Mouse (Mus musculus) ES-E14 (cell line): ENCODE results near the gene Acsm5.

Experiments used
- HCFC1 ChIP-seq: IDR thresholded peaks from 2 replicates; pipeline ENCODE4 v1.6.1; 2012; ENCODE audit warnings: low read length, inconsistent platforms, borderline replicate concordance; ENCODE audit not compliant: insufficient read depth
- MAFK ChIP-seq: IDR thresholded peaks from 2 replicates; pipeline ENCODE4 v1.6.1; 2014; ENCODE audit warnings: mild to moderate bottlenecking, low read depth, low read length, inconsistent platforms; ENCODE audit not compliant: insufficient read depth
- ZC3H11A ChIP-seq: IDR thresholded peaks from 2 replicates; pipeline ENCODE4 v1.6.1; 2012; ENCODE audit warnings: low read depth, mild to moderate bottlenecking, inconsistent platforms, low read length, borderline replicate concordance
- ZNF384 ChIP-seq: IDR thresholded peaks from 2 replicates; pipeline ENCODE4 v1.6.1; 2012; ENCODE audit warnings: low read depth, low read length, inconsistent platforms

DNA sequence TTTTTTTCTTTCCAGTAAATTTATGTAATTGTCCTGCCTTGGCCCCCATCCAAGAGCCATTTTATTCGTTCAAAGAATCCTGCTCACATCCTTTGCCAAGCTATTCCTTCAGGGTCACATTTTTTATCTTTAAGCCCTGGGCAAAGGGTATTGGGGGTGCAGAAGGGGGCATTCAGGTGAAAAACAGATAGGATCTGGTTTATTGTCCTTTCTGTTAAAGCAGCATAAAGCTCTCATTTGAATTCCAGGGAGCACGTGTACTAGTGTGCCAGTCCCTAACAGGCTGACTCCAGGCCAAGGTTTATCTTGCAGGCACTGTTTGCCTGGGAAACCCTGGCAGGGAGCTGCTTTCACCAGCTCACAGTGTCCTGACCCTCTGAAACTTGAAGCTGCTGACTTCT, 6.6 kb downstream of the Acsm5 start:
- TF ChIP-seq ZC3H11A (no peak), MAFK (no peak), HCFC1 (no peak), ZNF384 (no peak)
